Mouse (Mus musculus): ENCODE measurements at regions not wholly inside any gene's neighbourhood (a gene's known extent, or its start where the extent isn't known, plus 50 kb on each side); places are given as distances from the start of the nearest gene placed in this dataset.
A peak's percentile ranks its signal among the peaks of the same experiment; 100 is the strongest.

DNA sequence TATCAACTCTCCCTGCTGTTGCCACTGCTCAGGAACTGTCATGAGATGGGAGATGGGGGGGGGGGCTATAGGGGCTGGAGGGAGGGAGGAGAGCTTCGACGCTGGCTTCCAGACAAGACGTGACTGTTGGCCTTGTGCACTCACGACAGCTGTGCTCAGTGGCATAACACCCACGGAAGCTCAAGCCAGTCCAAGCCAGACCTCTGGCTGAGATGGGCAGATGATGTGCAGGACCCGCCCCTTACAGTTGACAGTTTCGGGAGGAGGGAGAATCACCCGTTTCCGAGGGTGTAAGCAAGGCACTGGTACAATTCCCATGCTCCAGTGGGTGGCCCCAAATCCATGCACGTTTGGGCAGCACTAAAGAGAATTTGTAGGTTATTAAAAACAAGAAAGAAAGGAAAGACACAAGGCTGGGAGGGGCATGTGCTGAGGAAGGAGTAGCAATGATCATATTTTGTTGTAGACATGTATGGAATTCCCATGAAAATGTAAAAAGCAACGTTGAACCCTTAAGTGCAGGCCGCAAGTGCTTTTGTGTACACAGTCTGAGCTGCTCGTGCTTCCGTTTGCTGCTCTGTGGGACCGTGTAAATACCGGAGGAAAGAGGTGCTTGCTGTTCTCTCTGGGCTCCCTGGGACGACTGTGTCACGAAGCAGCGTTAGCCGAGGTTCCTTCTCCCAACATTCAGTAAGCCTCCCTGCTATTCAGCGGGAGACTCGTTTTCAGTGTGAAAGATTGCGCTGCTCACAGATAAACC lies 188.2 kb upstream of the Serp2 start:
- no peak for DNase-seq

DNA sequence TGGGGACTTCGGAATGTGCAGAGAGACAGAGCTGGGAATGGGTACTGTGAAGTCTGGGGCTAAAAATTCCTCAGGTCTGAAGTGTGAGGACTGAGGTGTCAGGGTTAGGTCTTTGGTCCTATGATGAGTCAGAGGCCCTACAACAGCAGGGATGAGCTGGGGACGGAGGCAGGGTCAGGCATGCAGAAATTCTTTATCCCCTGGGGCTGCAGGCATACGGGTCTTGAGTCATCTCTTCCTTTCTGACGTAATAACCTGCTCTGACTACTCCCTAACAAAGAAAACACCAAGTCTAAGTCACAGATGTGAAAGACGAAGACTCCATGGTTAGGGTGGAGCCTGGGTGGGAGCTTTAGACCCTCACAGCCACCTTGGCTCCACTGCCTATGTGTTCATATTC lies 185.6 kb upstream of the Serp2 start:
- no peak for DNase-seq

DNA sequence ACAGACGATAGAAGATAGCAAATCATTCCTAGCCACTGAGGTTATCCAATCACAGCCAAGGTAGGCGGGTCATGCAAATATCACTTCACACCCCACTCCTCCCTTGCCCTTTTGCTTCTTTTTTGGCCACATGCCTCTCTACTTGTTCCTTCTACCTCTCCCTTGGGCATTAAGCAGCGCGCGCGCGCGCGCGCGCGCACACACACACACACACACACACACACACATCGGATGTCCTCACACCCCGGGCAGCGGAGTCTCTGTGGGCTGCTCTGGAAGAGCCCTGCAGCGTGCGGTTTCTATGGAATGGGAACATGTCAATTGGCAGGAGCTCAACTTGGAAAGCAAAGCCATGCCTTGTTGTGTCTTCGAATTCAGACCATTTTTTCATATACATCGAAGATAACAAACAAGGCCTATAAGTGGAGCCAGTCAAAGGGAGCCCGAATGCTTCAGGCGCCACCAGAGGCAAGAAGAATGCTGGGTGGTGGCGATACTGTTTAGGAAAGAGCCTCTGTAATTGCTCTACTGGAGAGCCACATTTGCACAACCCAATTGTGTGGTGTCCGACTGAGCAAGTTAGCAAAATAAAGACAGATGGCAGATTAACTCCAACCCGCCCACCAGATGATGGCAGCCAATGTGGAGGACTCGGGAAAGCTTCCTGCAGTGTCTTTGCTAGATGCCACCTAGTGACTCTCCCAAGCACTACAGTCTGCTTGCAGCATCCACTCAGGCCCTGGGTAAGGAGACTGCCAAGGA lies 183.3 kb upstream of the Serp2 start:
- DNase-seq: peak; percentile 84 to 88

DNA sequence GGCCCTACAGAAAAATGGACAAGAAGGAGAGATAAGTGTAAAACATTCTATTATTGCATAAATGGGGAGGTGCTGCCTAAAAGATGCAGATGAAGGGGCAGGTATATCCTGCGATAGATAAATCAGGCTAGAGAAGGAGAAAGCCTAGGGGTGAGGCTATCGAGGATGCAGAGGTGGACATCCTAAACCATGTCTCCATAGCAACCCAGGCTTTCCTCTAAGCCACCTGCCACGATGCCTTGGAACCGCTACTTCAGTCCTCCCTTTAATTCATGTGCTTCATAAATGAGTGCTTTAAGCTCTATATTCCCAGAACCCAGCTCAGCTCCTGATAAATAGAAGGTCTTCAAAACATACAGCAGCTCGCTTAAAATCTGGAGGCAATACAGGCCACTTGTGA lies 179.3 kb upstream of the Serp2 start:
- DNase-seq: no peak

DNA sequence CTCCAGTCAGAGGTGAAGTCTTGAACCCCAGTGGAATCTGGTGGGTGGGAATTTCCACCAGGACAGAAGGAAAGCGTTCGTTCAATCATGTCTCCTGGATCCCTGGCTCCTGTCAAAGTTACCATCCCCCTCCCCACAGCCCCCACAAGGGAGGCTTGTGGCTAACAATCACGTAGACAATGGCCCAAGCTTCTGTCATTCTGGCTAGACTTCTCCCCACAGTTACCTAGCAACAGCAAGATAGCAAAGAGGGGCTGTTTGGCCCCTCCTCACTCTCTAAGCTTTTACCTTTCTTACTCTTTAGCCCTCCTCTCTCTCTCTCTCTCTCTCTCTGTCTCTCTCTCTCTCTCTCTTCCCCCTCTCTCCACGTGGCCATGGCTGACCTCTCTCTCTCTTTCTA lies 178.4 kb upstream of the Serp2 start:
- DNase-seq: no peak

DNA sequence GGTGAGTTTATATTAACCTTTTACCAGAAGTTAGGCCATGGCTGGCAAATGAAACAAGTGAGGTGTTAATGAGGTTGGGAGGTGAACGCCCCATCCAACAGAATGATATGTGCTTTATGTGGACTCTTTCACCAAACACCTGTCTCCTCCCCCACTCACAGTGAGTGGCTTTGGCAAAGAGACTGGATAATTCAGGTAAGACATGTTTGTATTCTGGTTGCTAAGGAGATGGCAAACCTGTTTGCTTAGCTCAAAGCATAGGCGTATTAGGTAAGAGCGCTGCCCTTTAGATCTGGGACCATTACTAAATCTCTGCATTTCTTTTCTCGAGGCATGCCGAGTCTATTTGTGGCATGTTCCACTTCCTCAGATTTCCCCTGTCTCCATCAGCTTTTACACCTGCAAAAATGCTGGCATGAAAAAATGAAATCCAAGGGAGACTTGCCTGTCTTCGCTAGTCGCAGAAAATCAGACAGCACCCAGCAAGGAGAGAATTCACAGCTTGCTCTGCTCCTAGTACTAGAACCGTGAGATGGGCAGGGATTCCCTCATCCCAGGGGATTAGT lies 176.7 kb upstream of the Serp2 start:
- no peak for DNase-seq

DNA sequence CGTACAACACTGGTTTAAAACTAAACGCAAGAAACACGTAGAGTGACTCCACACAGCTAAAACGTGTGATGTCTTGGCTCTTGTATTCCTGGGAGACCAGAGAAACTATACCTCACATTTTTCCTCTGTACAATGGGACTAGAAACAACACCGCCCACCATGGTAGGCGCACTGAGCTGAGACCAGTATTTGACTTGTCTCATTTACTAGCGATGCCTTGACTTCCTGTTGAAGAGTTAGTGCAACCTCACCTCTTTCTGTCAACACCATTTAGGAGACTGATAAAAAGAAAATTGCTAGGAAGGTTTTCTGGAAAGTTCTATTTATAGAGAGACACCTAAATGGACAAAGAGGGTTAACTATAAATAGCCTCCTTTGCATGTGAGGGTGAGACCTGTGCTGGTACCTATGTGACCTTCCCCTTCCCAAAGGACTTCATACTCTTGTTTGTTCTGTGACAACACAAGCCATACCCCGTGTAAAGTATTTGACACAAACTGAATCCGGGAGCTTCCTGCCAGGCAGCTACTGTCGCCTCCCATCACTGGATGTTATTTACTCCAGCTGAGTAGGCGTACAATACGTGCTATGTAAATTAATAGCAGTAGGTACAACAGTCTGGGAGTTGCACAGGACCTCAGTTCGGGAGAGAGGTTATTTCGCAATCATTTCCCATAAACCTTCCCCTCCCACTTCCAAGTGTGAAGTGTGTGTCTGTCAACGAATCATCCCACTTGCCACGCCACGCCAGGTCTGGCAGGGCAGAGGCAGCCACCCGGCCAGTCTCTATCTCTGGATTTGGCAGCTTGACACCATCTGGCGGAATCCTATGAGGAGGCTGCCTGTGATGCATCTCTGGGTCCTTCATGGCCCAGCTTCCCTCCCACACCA lies 174.7 kb upstream of the Serp2 start:
- peak; percentile 34 to 58 for DNase-seq

DNA sequence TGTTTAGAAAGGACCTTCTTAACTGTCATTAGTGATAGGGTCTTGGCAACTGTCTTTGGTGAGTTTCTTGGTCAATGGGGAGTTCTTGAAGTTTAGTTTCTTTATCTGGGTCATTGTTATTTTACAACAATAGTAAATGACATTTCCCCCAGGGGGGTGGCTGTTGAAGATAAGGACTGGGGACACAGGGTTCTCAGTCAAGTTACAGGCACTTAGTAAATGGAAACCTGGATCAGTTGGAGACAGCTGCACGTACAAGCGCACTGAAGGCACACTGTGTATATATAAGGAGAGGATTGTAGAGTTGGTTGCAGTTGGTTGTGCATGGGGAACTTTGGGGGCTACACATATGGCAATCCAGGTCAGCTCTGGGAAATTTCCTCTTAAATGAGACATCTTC lies 169.2 kb upstream of the Serp2 start:
- no peak for DNase-seq

DNA sequence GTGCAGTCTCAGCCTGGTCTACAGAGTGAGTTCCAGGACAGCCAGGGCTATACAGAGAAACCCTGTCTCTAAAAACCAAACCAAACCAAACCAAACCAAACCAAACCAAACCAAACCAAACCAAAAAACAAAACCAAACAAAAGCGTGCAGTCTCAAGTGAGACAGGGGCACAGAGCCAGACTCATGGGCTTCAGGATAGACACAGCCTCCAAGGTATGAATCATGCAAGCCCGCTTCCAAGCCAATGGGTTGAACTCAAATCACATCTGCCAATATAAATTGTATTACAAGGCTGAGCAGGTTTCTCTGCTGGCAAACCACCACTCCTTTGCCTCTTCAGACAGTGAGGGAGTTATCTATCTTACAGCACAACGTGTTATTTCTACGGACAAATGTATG lies 168.5 kb upstream of the Serp2 start:
- peak in 1 of 2 experiments; percentile 31 for DNase-seq

DNA sequence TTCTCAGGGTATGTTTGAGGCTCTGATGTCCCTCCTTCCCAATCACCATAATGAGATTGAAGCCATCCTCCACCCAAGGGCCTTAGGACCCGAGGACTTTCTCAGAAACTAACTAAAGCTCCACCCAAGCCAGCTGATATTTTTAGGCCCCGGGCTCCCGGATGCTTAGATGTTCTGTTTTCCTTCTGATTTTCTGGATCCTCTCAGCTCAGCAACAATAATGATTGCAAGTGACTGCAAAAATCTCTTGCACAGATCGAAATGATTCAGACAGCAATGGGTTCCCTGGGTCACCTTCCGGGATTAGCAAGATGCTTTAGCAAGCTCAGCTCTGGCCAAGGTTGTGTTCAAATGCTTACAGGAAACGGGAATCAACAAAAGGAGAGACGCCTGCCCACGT lies 168.1 kb upstream of the Serp2 start:
- no peak for DNase-seq

DNA sequence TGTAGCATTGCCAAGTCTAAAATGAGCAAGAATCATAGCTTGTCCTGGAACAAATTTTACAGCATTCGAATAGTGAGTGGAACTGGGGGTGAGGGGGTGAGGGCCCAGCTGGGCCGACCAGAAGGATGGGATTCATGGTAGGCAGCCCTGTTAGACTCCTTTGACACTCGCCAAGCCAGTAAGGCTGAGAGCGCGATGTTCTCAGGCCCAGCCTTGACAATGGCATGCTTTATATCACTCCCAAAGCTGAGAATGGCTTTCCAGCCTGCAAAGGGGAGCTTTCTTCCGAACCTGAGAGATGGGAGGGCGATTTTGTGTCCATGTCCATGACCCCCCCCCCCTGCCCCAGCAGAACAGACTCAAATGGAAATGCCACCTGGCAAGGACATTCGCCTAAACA lies 167.7 kb upstream of the Serp2 start:
- no peak for DNase-seq

DNA sequence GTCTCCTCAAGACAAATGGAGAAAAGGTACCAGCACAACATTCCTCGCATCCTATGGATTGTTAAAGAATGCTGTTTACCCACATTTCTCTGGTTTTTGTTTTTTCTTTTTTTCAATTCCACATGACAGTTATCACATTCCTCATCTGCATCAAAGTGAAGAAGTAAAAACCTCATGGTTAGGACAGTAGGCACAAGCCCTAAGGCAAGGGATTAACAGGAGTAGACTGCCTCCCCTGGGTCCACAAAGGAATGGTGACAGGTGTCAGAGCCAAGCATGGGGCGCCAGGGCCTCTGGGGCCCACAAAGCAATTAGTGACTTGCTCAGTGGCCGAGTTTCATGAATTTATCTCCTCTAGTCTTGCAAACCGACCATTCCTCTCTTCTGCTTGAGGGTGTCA lies 166.9 kb upstream of the Serp2 start:
- no peak for DNase-seq

DNA sequence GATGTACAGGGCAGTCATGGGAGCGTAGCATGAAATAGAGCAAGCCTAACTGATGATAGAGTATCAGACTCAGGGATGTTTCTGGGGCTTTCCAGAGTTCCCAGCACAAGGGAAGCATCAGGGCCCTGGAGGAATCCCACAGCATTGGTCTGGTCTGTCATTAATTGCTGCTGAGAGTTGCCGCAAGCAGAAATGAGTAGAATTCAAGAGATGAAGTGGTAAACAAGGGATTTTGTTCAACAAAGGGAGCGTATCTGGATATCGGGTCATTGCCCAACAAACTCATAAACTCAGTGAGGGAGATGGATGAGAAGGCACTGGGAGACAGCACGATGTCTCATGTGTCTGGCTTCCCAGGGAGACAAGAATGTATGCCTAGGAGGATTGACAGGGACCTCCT lies 165.6 kb upstream of the Serp2 start:
- no peak for DNase-seq

DNA sequence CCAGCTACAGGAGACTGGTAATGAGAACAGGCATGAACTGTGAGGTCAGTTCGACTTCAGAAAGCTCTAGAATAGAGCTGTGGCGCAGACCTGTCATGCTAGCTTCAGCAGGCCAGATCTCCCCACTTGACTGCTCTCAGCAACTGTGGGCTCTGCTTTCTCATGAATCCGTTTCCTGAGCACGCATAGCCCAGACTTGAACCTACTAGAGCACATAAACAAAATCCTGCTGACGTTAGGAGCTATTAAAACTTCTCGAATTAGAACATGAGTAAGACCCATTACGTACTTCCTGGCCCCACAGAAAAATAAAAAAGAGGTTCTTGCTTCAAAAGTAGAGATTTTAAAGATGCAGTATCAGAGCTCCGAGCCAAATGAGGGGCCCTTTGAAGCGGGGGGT lies 165.1 kb upstream of the Serp2 start:
- no peak for DNase-seq

DNA sequence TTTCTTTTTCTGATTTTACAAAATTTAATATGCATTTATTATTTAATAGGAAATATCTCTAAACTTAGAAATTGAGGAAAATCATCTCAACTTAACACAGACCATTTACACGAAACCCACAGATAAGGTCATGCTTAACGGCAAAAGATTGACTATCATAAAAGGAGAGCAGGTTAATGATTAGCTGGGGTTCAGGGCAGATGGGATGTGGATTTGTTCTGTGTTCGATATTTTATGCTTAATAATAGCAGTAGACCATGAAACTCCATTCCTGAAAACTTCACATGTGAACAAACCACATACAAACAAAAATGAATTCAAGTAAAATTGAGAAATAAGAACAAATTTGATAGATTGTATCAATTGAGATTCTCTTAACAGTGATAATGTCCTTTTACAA lies 160.4 kb upstream of the Serp2 start:
- DNase-seq: no peak

DNA sequence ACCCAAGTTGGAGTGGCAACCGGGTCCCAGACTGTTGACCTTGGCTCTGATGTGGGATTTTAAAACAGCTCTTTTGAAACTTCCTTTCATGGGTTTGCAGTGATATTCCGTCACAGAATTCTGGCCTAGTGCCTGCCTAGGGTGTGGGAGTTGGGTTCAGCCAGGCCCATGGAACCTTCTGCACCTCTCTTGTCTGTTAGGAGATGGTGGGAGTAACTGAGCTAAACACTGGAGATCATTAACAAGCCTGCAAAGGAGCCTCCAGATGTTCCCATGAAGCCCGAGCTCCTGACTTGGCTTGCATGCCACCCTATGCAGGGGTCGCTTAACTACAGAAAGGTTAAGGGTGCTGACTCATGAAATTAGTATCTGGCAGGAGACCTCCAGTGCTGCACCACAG lies 158.0 kb upstream of the Serp2 start:
- DNase-seq: no peak

DNA sequence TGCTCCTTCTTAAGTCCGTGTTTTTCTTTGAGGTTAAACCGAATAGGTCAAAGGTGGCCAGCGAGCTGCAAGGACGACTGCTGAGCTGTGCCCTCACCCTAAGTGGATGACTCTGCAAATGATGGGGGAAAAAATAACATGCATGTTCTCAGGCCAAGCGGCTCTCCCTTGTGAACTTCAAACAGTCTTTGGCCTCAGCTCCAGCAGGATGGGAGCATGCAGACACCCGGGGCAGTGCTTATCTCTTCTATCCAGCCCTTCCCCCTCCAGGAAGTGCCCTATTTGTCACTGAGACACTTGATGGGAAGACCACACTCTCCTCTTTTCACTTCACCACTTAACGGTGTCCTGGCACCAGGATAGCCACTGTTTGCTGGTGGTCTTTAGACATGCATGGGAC lies 157.3 kb upstream of the Serp2 start:
- no peak for DNase-seq

DNA sequence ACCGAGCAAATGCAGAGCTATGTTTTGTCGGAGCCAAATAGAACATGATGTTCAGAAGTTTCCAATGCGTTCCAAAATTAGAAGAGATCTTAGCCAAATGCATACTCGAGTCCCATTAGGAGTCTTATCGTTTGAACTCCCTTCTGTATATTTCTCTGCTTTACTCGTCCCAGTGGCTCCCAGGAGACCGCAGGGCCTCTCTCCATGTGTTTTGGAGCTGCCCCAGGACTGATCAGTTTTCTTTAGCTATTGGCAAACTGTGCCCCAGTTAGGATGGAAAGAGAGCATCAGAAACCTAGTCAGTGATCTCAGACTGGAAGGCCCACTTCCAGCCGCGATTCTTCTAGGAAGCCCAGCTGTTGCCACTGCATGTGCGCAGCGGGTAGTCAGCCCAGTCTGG lies 152.0 kb upstream of the Serp2 start:
- no peak for DNase-seq

DNA sequence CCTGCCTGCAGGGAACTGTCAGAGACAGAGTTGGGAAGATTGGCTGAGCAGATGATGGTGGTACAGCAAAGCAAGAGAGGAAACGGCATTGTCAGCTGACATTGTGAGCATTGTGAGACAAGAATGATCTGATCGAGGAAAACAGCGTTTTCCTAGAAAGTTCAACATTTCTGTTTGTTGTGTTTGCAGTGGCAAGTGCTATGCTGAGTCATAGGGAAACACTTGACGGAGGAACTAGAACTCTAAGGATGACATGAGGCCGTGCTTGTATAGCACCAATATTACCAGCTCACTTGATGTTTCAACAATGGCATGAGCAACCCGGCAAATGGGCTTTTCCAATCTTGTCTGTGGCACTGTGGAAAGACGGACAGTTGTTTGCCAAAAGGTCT lies 146.7 kb upstream of the Serp2 start:
- DNase-seq: no peak

DNA sequence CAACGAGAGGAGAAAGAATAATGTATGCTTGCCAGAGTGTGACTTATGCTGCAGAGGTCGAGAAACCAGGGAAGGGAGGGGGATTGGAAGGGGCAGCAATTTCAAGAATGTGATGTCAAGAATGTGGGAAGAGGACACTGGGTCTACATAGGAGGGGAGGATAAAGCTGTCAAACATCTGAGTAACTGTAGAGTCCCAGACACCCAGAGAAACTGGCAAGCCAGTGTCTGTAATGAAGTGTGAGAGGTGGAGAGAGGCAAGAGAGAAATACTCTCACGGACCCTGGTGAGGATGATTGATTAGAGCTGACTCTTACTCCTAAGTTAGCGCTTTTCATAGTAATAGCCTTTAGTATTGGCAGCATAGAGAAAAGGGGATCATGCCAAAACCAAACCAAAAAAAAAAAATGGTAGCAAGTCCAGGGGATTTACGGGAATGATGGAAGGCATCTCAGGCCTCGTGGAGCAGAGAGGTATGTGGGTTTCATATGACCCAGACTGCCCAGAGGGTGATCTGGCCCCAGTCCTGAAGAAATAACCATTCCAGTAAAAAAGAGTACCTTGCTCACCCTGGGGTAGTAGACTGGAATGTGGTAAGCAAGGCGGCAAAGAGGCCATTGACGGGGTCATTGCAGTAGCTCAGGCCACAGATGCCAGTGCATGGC lies 146.2 kb upstream of the Serp2 start:
- no peak for DNase-seq

DNA sequence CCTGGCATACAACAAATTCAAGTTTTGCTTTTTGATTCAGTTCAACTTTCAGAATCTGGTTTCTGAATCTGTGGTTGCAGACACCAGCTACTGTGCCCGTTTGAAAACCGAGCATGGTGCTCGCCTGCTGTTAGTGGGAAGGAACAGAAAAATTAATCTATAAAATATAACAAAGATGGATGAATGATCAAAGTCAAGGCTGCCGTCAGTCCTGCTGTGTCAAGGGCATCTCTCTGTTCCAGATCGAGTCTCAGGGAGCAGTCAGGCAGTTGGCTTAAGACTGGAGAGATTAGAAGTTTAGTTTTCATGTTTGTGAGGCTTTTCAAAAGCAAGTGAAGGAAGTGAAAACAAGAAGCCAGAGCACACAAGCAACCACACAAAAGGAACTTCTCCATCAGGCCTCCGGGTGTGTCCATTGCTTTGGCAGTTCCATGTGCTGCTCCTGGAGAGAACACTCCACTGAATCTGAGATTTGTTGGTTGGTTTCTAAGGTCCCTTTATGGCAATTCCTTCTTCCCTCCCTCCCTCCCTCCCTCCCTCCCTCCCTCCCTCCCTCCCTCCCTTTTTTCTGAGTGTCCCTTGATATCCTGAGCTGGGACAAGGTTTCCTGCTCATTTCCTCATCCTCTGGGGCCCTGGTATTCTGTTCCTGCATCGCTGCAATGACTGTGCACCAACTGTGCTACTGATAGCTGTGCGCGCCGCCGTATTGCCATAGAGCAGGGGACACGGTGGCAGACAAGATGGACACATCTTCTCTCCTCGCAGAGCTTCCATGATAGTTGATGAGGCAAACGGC lies 145.4 kb upstream of the Serp2 start:
- DNase-seq: no peak

DNA sequence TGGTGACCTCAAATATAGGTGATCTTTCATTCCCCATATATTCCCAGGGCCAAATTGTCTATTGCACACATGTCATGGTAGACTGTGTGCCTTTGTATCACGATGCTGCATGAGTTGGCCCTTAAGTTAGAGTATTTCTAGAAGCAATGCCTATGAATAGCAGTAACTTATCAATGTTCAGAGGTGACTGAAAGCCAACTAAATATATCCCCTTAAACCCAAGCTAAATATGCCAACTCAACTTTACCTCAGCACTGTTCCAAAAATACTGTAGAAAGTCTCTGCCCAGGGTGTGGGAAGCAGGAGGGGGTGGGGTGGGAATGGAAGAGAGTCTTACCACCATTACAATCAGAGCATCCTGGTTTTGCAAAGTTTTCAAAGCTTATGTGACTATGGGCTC lies 144.6 kb upstream of the Serp2 start:
- DNase-seq: no peak
